Mouse (Mus musculus): Measurements from ENCODE around the gene Aaas.

Gene Aaas

GRCm38 (mm10) chr15:102350138-102350941 lies at the start of gene Aaas:
Gene Aaas (minus strand): TSS chr15:102350771.
- peak; percentile 94 for DNase-seq

GRCm38 (mm10) chr15:102399229-102400221 lies 49.0 kb upstream of the Aaas start:
- DNase-seq, result peak; percentile 69

- DNase-seq, result no peak
Measured at GRCm38 (mm10) chr15:102398629-102399028, 48.1 kb upstream of the Aaas start.

GRCm38 (mm10) chr15:102395061-102395460 lies 44.5 kb upstream of the Aaas start:
- DNase-seq, result no peak

- DNase-seq, result no peak
Measured at GRCm38 (mm10) chr15:102393584-102394014, 43.0 kb upstream of the Aaas start.

- DNase-seq, result no peak
Measured at GRCm38 (mm10) chr15:102392520-102392919, 41.9 kb upstream of the Aaas start.

- no peak for DNase-seq
Measured at GRCm38 (mm10) chr15:102388942-102389341, 38.4 kb upstream of the Aaas start.

- DNase-seq, result no peak
Measured at GRCm38 (mm10) chr15:102386640-102387039, 36.1 kb upstream of the Aaas start.

- no peak for DNase-seq
Measured at GRCm38 (mm10) chr15:102383671-102384070, 33.1 kb upstream of the Aaas start.

- peak; percentile 79 for DNase-seq
Measured at GRCm38 (mm10) chr15:102381575-102381974, 31.0 kb upstream of the Aaas start.

- no peak for DNase-seq
Measured at GRCm38 (mm10) chr15:102377810-102378262, 27.3 kb upstream of the Aaas start.

- peak; percentile 77 for DNase-seq
Measured at GRCm38 (mm10) chr15:102377163-102377543, 26.6 kb upstream of the Aaas start.

GRCm38 (mm10) chr15:102376453-102377162 lies 26.0 kb upstream of the Aaas start:
- peak; percentile 21 for DNase-seq

GRCm38 (mm10) chr15:102370727-102371126 lies 20.2 kb upstream of the Aaas start:
- no peak for DNase-seq

- no peak for DNase-seq
Measured at GRCm38 (mm10) chr15:102369972-102370371, 19.4 kb upstream of the Aaas start.

- no peak for DNase-seq
Measured at GRCm38 (mm10) chr15:102366733-102367344, 16.3 kb upstream of the Aaas start, which contains the start of gene Sp7. Gene Sp7 (minus strand): TSS chr15:102367182.

GRCm38 (mm10) chr15:102366238-102366637 lies 15.7 kb upstream of the Aaas start:
- no peak for DNase-seq

GRCm38 (mm10) chr15:102364678-102365077 lies 14.1 kb upstream of the Aaas start:
- DNase-seq, result no peak

- DNase-seq, result no peak
Measured at GRCm38 (mm10) chr15:102362648-102363047, 12.1 kb upstream of the Aaas start.

- DNase-seq, result no peak
Measured at GRCm38 (mm10) chr15:102358834-102359233, 8.3 kb upstream of the Aaas start.

- DNase-seq, result no peak
Measured at GRCm38 (mm10) chr15:102358126-102358525, 7.6 kb upstream of the Aaas start.
